In the genomic region with DNA sequence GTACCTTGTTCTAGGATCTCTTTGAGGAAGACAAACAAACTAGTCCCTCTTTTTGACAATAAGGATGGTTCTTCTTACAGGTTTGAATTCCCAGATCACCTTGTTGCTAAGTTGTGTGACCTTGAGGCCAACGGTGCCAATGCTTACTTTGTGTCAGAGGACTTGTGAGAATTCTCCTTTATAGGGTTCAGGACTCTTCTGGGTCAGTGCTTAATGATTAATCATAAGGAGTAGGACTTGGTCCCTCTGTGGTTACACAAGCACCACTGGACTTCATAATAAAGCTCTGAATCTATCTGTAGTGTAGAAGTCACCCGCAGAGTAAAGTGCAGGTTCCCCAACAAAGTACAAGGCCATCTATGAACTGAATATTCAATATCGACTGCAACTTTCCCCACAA, we compare ENCODE assay signal across 31 mouse cellular contexts. TPM values are rescaled to one million over a fixed set of nuclear protein-coding genes. Genes with fewer than 3 reads are reported as not detected.
DNase-seq lines count a peak whose midpoint lies in the region; ATAC-seq and TF ChIP-seq lines count a peak whose summit lies in the region.
"Had no signal": no experiment of that assay in that cellular context is flagged by ENCODE, and none has a peak within 500 bp of the region (broad histone marks: within the 10 kb centered on the region; RNA-seq: fewer than 3 reads in every experiment).

No protein-coding gene starts in this region.

- ATAC-seq in heart, embryonic 11.5 days (replicated peaks; ENCODE audit: insufficient number of reproducible peaks, low FRiP score, low TSS enrichment), result no peak
- no peak for ATAC-seq in kidney, postnatal 0 days (replicated peaks; ENCODE audit: low FRiP score, low read depth)
- ATAC-seq: activated CD4-positive, CD25-positive, alpha-beta regulatory T cell, adult 4 months; forebrain, embryonic 16.5 days; inflammation-experienced regulatory T-cells, adult 6 months; midbrain, embryonic 16.5 days had no signal

- peak; percentile 70 for DNase-seq in heart, adult 11 months
- DNase-seq in liver, adult 2 months (ENCODE audit: extremely low read depth, low read depth, low spot score), result peak; percentile 93
- DNase-seq in liver, result no peak
- DNase-seq in kidney, postnatal 0 days (ENCODE audit: low spot score), result peak; percentile 5
- DNase-seq in thymus, adult 18-20 months, result no peak
- no peak for DNase-seq in right cerebral cortex, postnatal 25 days
- DNase-seq: adrenal gland, adult 8-10 months; cerebellum, adult 2 months; cerebellum, postnatal 14 days; gastrocnemius, adult 2 months; heart, postnatal 14 days; thymus, adult 2 months; thymus, postnatal 36 days had no signal

- no peak overlapping the region for H3K27ac ChIP-seq in heart, embryonic 11.5 days (ENCODE audit: low read depth, low read length)
- H3K27ac ChIP-seq in liver, adult 2 months (replicated peaks; ENCODE audit: insufficient read depth, low read depth, low read length), result 0 out of 2 replicates have a peak overlapping the region, but pooled peaks have one; percentile 8
- no peak overlapping the region for H3K27ac ChIP-seq in kidney, postnatal 0 days
- peak overlapping the region; percentile 20; the same call in 1 of the 2 replicates for H3K27ac ChIP-seq in small intestine, adult 2 months (ENCODE audit: insufficient read depth, low read depth, low read length)
- H3K27ac ChIP-seq: gastrocnemius, adult 2 months; hindbrain, embryonic 10.5 days; hindbrain, embryonic 15.5 days; layer of hippocampus, adult 2 months; left cerebral cortex, adult 2 months; limb, embryonic 12.5 days; liver, embryonic 14.5 days; lung, embryonic 15.5 days had no signal

- no peaks in the 10 kb centered on the region for H3K4me1 ChIP-seq in heart, embryonic 11.5 days (ENCODE audit: control insufficient read depth, insufficient read depth, low read length)
- peaks cover 5% of the 10 kb centered on the region for H3K4me1 ChIP-seq in liver, adult 2 months (ENCODE audit: control insufficient read depth, insufficient read depth, low read length)
- no peaks in the 10 kb centered on the region for H3K4me1 ChIP-seq in kidney, postnatal 0 days (replicated peaks; ENCODE audit: insufficient read depth, low read length)
- H3K4me1 ChIP-seq in small intestine, adult 2 months (ENCODE audit: control insufficient read depth, insufficient read depth, insufficient read length, low read length), result peaks cover 4% of the 10 kb centered on the region; the same call in 1 of the 2 replicates
- H3K4me1 ChIP-seq: hindbrain, embryonic 10.5 days; hindbrain, embryonic 15.5 days; limb, embryonic 12.5 days; lung, embryonic 15.5 days had no signal

- H3K4me2 ChIP-seq in heart, embryonic 11.5 days, result no peak overlapping the region
- no peak overlapping the region for H3K4me2 ChIP-seq in kidney, postnatal 0 days (ENCODE audit: low read length)
- H3K4me2 ChIP-seq: hindbrain, embryonic 15.5 days; limb, embryonic 12.5 days; lung, embryonic 15.5 days; midbrain, embryonic 11.5 days had no signal

- H3K36me3 ChIP-seq in heart, embryonic 11.5 days (ENCODE audit: control insufficient read depth, insufficient read depth, low read length), result no peaks in the 10 kb centered on the region
- peaks cover 7% of the 10 kb centered on the region for H3K36me3 ChIP-seq in liver, adult 2 months (ENCODE audit: control insufficient read depth, insufficient read depth, low read length)
- H3K36me3 ChIP-seq in kidney, postnatal 0 days (ENCODE audit: insufficient read depth, low read length), result no peaks in the 10 kb centered on the region; the same call in 1 of the 2 replicates
- peaks cover 49% of the 10 kb centered on the region for H3K36me3 ChIP-seq in small intestine, adult 2 months (ENCODE audit: control insufficient read depth, insufficient read depth, low read length)
- H3K36me3 ChIP-seq: hindbrain, embryonic 10.5 days; hindbrain, embryonic 15.5 days; limb, embryonic 12.5 days; lung, embryonic 15.5 days had no signal

- H3K9me3 ChIP-seq in heart, embryonic 11.5 days (replicated peaks; ENCODE audit: control insufficient read depth, low read length), result no peaks in the 10 kb centered on the region
- H3K9me3 ChIP-seq in kidney, postnatal 0 days (replicated peaks; ENCODE audit: low read length), result no peaks in the 10 kb centered on the region
- H3K9me3 ChIP-seq: hindbrain, embryonic 10.5 days; hindbrain, embryonic 15.5 days; limb, embryonic 12.5 days; lung, embryonic 15.5 days had no signal

- 87% methylated on average over 3 of the region's 3 CpGs for WGBS in heart, embryonic 11.5 days (ENCODE audit: insufficient replicate concordance)
- WGBS in liver, adult 2 months, result 27% methylated on average over 3 of the region's 3 CpGs
- 83% methylated on average over 3 of the region's 3 CpGs for WGBS in kidney, postnatal 0 days
- 40% methylated on average over 3 of the region's 3 CpGs for WGBS in small intestine, adult 2 months

- H3K9ac ChIP-seq in heart, embryonic 11.5 days (ENCODE audit: low read depth, low read length), result no peak overlapping the region
- H3K9ac ChIP-seq in liver, adult 2 months (ENCODE audit: low read depth, low read length), result no peak overlapping the region
- H3K9ac ChIP-seq in kidney, postnatal 0 days (ENCODE audit: low read depth, low read length), result no peak overlapping the region
- H3K9ac ChIP-seq: hindbrain, embryonic 15.5 days; limb, embryonic 12.5 days; liver, embryonic 14.5 days; lung, embryonic 15.5 days had no signal

- TF ChIP-seq POLR2A in liver, adult 2 months (IDR thresholded peaks at IDR 0.05; ENCODE audit: extremely low read depth, insufficient read depth, low read length), result no peak
- no peak for TF ChIP-seq POLR2A in small intestine, adult 2 months (IDR thresholded peaks at IDR 0.05; ENCODE audit: low read depth, low read length)

- no peaks in the 10 kb centered on the region for H3K79me2 ChIP-seq in liver, adult 2 months (ENCODE audit: control insufficient read depth, insufficient read depth, low read length)

- no peak overlapping the region for H3K4me3 ChIP-seq in heart, embryonic 11.5 days (ENCODE audit: low read depth, low read length)
- no peak overlapping the region for H3K4me3 ChIP-seq in liver, adult 2 months (ENCODE audit: insufficient read depth, low read depth, low read length)
- H3K4me3 ChIP-seq in kidney, postnatal 0 days (replicated peaks; ENCODE audit: low read depth, low read length), result no peak overlapping the region
- H3K4me3 ChIP-seq in small intestine, adult 2 months (ENCODE audit: low read depth, low read length), result no peak overlapping the region
- H3K4me3 ChIP-seq: erythroblast, embryonic 14.5 days; gastrocnemius, adult 2 months; hindbrain, embryonic 10.5 days; hindbrain, embryonic 15.5 days; layer of hippocampus, adult 2 months; left cerebral cortex, adult 2 months; limb, embryonic 12.5 days; lung, embryonic 15.5 days had no signal

- no peak for TF ChIP-seq CTCF in liver, adult 2 months (IDR thresholded peaks at IDR 0.05; ENCODE audit: low read depth, low read length)
- no peak for TF ChIP-seq CTCF in kidney, postnatal 0 days (IDR thresholded peaks at IDR 0.05; ENCODE audit: low read depth)
- TF ChIP-seq CTCF in small intestine, adult 2 months (IDR thresholded peaks at IDR 0.05; ENCODE audit: extremely low read depth, insufficient read length, insufficient replicate concordance, low read depth, low read length), result no peak

- no peaks in the 10 kb centered on the region for H3K27me3 ChIP-seq in heart, embryonic 11.5 days (ENCODE audit: control insufficient read depth, insufficient read depth, low read length)
- H3K27me3 ChIP-seq in liver, adult 2 months (ENCODE audit: control insufficient read depth, insufficient read depth, low read length), result no peaks in the 10 kb centered on the region
- no peaks in the 10 kb centered on the region for H3K27me3 ChIP-seq in kidney, postnatal 0 days (ENCODE audit: insufficient read depth, low read length)
- H3K27me3 ChIP-seq in small intestine, adult 2 months (ENCODE audit: control insufficient read depth, insufficient read depth, low read length), result no peaks in the 10 kb centered on the region
- H3K27me3 ChIP-seq: CH12.LX; hindbrain, embryonic 15.5 days; limb, embryonic 12.5 days; lung, embryonic 15.5 days had no signal

RNA-seq across cellular contexts. Expression of a gene that starts 8.3 kb away (rescaled TPM):
- not detected in 2 replicates for polyA plus RNA-seq in heart, embryonic 11.5 days (2014; fragmentation: Nextera tagmentation; extraction: Ambion mirVana)
- 0.28 TPM in 1 of 2 replicates, not detected in the other for total RNA-seq in liver, adult 2 months (2014; rRNA removed)
- polyA plus RNA-seq in liver, adult 2 months (2012; rRNA removed), result not detected in 2 replicates
- polyA plus RNA-seq in kidney, postnatal 0 days (2015; fragmentation: Nextera tagmentation; extraction: Ambion mirVana), result not detected in 2 replicates
- not detected in 2 replicates for polyA plus RNA-seq in small intestine, adult 2 months (2012; rRNA removed)
- polyA plus RNA-seq: cerebellum, adult 2 months; embryonic facial prominence, embryonic 14.5 days; forebrain, embryonic 11.5 days; forebrain, embryonic 16.5 days; hindbrain, embryonic 10.5 days; hindbrain, embryonic 15.5 days; lung, embryonic 15.5 days; midbrain, embryonic 11.5 days had no signal

RNA-seq across cellular contexts. Expression of a gene that starts 36.3 kb away (rescaled TPM):
- 20.2 and 20.3 TPM in 2 replicates for polyA plus RNA-seq in heart, embryonic 11.5 days (2014; fragmentation: Nextera tagmentation; extraction: Ambion mirVana)
- total RNA-seq in liver, adult 2 months (2014; rRNA removed), result 15.9 and 17.8 TPM in 2 replicates
- polyA plus RNA-seq in liver, adult 2 months (2012; rRNA removed), result 4.3 and 4.8 TPM in 2 replicates
- 26.9 and 28.5 TPM in 2 replicates for polyA plus RNA-seq in kidney, postnatal 0 days (2015; fragmentation: Nextera tagmentation; extraction: Ambion mirVana)
- polyA plus RNA-seq in small intestine, adult 2 months (2012; rRNA removed), result 12.4 and 17.6 TPM in 2 replicates
- polyA plus RNA-seq: erythroblast, embryonic 14.5 days had no signal

Comparison
In these comparisons a context has a peak if more than half of its experiments do, and no peak if none do; other contexts are left out.
1. DNase-seq: peak in heart, adult 11 months (single experiment), liver, adult 2 months (single experiment) and kidney, postnatal 0 days (single experiment); none in liver (single experiment), thymus, adult 18-20 months (0 of 2) and right cerebral cortex, postnatal 25 days (single experiment).
2. H3K27ac ChIP-seq: peak in liver, adult 2 months (single experiment) and small intestine, adult 2 months (single experiment); none in heart, embryonic 11.5 days (single experiment) and kidney, postnatal 0 days (single experiment).